Mouse (Mus musculus) neural tube, embryonic 11.5 days (tissue): ENCODE measurements around the gene Lrrc40. TPM values are rescaled to one million over a fixed set of nuclear protein-coding genes. Genes with fewer than 3 reads are reported as not detected.

Source experiments
- ATAC-seq: fragments of 200-750 bp; cut with Nextera tagmentation; 2 replicates; pipeline ENCODE4 v1.8.0; 2017; ENCODE audit warnings: moderate number of reproducible peaks, mild to moderate bottlenecking, moderate TSS enrichment, moderate library complexity; ENCODE audit not compliant: insufficient read depth, low FRiP score, low TSS enrichment
- DNase-seq: peaks from one replicate; pipeline ENCODE4 v3.0.0-alpha.2; 2015; ENCODE audit warnings: low spot score
- H3K27ac ChIP-seq: fragments of 300-500 bp; sonication (generic); 2 replicates; pipeline ENCODE4 v1.5.1; 2014; ENCODE audit warnings: low read depth, mild to moderate bottlenecking, low read length
- H3K27me3 ChIP-seq: fragments of 300-500 bp; sonication (generic); 2 replicates; pipeline ENCODE4 v1.6.1; 2014; ENCODE audit warnings: mild to moderate bottlenecking, low read length, mixed read lengths; ENCODE audit not compliant: control insufficient read depth, insufficient read depth
- H3K36me3 ChIP-seq: fragments of 300-500 bp; sonication (generic); 2 replicates; pipeline ENCODE4 v1.6.1; 2014; ENCODE audit warnings: mild to moderate bottlenecking, low read length, moderate library complexity, mixed read lengths; ENCODE audit not compliant: control insufficient read depth, insufficient read depth
- H3K4me1 ChIP-seq: fragments of 300-500 bp; sonication (generic); 2 replicates; pipeline ENCODE4 v1.6.1; 2014; ENCODE audit warnings: low read length, mixed read lengths; ENCODE audit not compliant: control insufficient read depth, insufficient read depth
- H3K4me2 ChIP-seq: fragments of 300-500 bp; sonication (generic); 2 replicates; pipeline ENCODE4 v1.6.1; 2014; ENCODE audit warnings: low read depth, mild to moderate bottlenecking, moderate library complexity
- H3K4me3 ChIP-seq: fragments of 300-500 bp; sonication (generic); 2 replicates; pipeline ENCODE4 v1.5.1; 2014; ENCODE audit warnings: low read depth, low read length
- H3K9ac ChIP-seq: fragments of 300-500 bp; sonication (generic); 2 replicates; pipeline ENCODE4 v1.6.1; 2014; ENCODE audit warnings: mild to moderate bottlenecking, low read length
- H3K9me3 ChIP-seq: fragments of 300-500 bp; sonication (generic); 2 replicates; pipeline ENCODE4 v1.6.1; 2016; ENCODE audit warnings: low read length; ENCODE audit not compliant: control insufficient read depth
- WGBS: fragments of 180-500 bp; shearing (Covaris S2); extraction: QIAGEN DNeasy Blood & Tissue Kit; methylation state at CpG from one replicate; pipeline ENCODE4 v1.1.7; 2014; 5-methylcytosine and 5-hydroxymethylcytosine counted together
- polyA plus RNA-seq: library from polyadenylated mRNA; unstranded; fragments of >200 nt; fragmentation: Nextera tagmentation; extraction: Ambion mirVana; gene quantifications from 2 replicates; pipeline ENCODE4 v1.2.1, GENCODE M21; 2014

Lrrc40 gene
- polyA plus RNA-seq, 1 experiment from 2014 or later: 82.5 TPM

DNA sequence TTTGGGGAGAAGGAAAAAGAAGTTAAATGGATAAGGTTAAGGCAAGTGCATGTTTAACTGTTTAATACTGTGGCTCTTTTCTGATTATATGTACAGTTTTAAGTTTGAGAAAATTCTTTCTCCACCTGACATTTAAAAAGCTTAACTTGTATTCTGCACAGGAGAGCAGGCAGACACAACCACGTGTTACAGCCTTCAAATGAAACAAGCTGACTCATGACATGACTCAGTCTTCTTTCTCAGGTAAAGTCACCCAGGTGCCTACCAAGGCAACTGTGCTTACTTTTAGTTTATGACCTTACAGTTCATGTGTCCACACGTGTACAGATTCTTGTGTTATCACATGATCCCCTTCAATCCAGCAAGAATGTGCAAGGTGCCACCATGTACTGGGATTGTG is 67.0 kb downstream of the Lrrc40 start:
- DNase-seq: no peak
- WGBS: 75% methylated on average over 2 of the region's 2 CpGs
- no peak overlapping the region for H3K4me3 ChIP-seq

DNA sequence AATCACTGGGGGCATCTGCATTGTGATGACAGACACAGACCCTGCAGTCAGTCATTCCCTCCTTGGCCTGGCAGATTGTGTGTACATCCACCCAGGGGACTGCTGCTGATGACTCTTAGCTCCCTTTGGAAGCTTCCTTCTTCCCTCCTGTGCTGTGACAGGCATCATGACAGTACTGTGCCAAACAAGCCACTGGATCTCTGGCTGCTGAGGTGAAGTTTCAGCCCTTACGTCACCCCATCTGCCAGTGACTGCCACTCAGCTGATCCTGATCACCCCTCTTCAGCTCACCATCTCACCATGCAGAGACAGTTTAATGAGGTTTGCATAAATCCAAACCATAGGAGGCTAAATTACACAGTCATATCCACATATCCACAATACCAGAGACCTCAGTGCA is 68.8 kb downstream of the Lrrc40 start:
- Histone ChIP-seq H3K9ac (no peak overlapping the region), H3K4me3 (no peak overlapping the region), H3K27me3 (no peaks in the 10 kb centered on the region), H3K9me3 (no peaks in the 10 kb centered on the region), H3K27ac (no peak overlapping the region), H3K36me3 (no peaks in the 10 kb centered on the region), H3K4me1 (no peaks in the 10 kb centered on the region), H3K4me2 (no peak overlapping the region)
- WGBS: 83% methylated on average over 1 of the region's 1 CpGs
- ATAC-seq (no peak), DNase-seq (no peak)

More for the DNA sequence above, 67.0 kb downstream of the Lrrc40 start:
- H3K27ac ChIP-seq: no peak overlapping the region
- H3K36me3 ChIP-seq: no peaks in the 10 kb centered on the region
- no peak overlapping the region for H3K9ac ChIP-seq
- ATAC-seq: no peak
- H3K4me2 ChIP-seq: no peak overlapping the region
- H3K27me3 ChIP-seq: no peaks in the 10 kb centered on the region
- no peaks in the 10 kb centered on the region for H3K9me3 ChIP-seq
- no peaks in the 10 kb centered on the region for H3K4me1 ChIP-seq

Other genes starting within 250 kb of the Lrrc40 start
- gene Cth, start 111.6 kb upstream of the Lrrc40 start, polyA plus RNA-seq: 10.9 and 12.7 TPM in 2 replicates
- gene Ankrd13c, start 89.4 kb upstream of the Lrrc40 start, polyA plus RNA-seq: 19.7 and 19.8 TPM in 2 replicates
- gene Srsf11, start within 50 bp of the Lrrc40 start, polyA plus RNA-seq: 308 and 317 TPM in 2 replicates